Mouse (Mus musculus) ES-E14 (cell line): ENCODE results near the gene Btg2.

Experiments used
- CHD2 ChIP-seq: IDR thresholded peaks from 2 replicates; pipeline ENCODE4 v1.6.1; 2014; ENCODE audit warnings: mild to moderate bottlenecking, low read depth, low read length, inconsistent platforms
- MAFK ChIP-seq: IDR thresholded peaks from 2 replicates; pipeline ENCODE4 v1.6.1; 2014; ENCODE audit warnings: mild to moderate bottlenecking, low read depth, low read length, inconsistent platforms; ENCODE audit not compliant: insufficient read depth
- ZNF384 ChIP-seq: IDR thresholded peaks from 2 replicates; pipeline ENCODE4 v1.6.1; 2012; ENCODE audit warnings: low read depth, low read length, inconsistent platforms

DNA sequence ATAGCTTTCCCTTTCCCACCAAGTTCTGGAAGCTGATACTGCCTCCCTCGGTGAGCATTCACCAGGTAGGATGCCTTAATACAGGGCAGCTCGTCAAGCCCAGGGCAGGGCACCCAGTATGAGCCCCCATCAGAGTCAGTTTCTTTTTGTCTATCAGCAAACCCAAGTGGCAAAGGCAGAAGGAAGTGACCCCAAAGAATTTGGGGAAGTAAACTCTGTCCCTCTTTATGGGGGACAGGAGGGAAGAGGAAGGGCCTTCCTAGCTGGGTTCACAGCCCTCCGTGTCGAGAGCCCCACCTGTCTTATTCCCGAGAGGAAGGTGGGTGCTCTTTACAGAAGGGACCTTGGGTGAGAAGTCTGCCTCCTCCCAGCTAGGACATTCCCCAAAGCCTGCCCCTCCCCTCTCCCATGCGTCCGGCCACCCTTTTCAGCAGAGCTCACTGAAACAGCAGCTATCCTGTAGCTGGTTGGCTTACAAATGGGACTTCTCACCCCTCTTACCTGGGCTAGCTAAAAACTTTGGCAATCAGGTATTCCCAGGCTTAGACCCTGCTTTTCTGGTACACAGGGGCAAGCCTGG, 16.2 kb upstream of the Btg2 start:
- TF ChIP-seq ZNF384, result no peak
- no peak for TF ChIP-seq CHD2
- TF ChIP-seq MAFK, result no peak
